Mouse (Mus musculus) liver, embryonic 14 days (tissue): ENCODE measurements around the gene Ttf1. TPM values are rescaled to one million over a fixed set of nuclear protein-coding genes. Genes with fewer than 3 reads are reported as not detected.

ENCODE experiments used
- polyA plus RNA-seq: library from polyadenylated mRNA; depleted of rRNA; stranded (reverse); fragments of >200 nt; gene quantifications from 2 replicates; pipeline ENCODE4 v1.2.3, GENCODE M21; 2012; rRNA removed

Gene Ttf1
- polyA plus RNA-seq, result 4.8 and 5.2 TPM in 2 replicates

DNA sequence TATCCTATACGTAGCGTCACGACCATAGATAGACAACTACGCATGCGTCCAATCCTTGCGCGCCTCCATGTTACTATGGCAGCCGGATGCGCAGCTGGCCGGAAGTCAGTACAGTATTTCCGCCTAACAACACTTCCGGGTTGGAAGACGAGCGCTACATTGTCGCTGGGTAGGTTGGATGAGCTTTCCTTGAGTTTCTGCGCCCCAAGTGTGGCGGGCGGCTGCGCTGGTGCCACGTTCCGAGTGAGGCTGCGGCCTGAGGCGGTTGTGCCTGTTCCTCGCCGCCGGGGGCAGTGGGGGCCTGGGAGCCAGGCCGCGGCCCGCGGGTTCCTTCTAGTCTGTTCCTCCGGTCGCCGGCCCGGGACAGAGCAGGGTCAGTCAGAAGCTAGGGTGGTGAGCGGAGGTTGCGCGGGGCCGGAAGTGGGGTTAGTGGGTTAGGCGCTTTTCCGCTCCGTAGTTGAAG, at the start of gene Ttf1:
Gene Ttf1 (plus strand): TSS at position 128 of the 463 bp plus-strand sequence.

GRCm38 (mm10) chr2:29054991-29055390, 5.1 kb upstream of the Ttf1 start, which contains the start of gene Cfap77:
Gene Cfap77, minus strand, starts transcription at chr2:29055066.

DNA sequence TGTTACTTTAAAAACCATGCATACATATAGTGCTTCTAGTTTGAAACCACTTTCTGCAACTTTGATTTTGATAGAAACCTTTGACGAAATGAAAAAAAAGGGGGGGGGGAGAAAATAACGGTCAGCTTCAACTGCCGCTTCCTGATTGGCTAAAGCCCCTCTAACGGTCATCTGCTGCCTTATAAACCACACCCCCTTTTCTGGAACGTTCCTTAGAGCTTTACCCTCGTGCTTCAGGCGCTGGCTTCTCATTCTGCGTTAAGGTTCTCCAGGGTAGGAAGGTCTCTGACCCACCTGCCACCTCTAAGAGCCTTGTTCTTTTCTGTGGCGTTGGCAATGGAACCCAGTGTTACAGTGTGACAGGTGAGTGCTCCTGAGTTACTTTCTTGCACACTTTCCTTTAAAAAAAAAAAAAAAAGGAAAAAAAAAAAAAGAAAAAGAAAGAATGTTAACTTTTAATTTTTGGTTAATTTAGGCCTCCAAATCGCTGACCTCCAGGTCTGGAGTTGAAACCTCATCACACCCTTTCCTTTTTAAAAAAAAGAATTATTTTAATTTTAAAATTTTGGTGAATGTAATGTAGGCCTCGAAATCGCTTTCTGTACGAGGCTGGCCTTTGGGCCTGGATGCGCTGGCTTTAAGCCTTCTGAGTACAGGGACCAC, 64.0 kb downstream of the Ttf1 start, which contains the start of gene Setx:
Gene Setx (plus strand): TSS at position 275 of the 663 bp plus-strand sequence.

Other genes with a start within 250 kb of the Ttf1 start
- gene Gtf3c4, start 219.9 kb upstream of the Ttf1 start, polyA plus RNA-seq, result 4.2 and 5.1 TPM in 2 replicates
- 3.1 and 3.6 TPM in 2 replicates for gene Ddx31, start 219.9 kb upstream of the Ttf1 start, polyA plus RNA-seq
- not detected in 2 replicates for gene Barhl1, start 143.6 kb upstream of the Ttf1 start, polyA plus RNA-seq
- gene Cfap77, start 5.2 kb upstream of the Ttf1 start, polyA plus RNA-seq, result 0.09 and 0.13 TPM in 2 replicates
- gene Setx, start 63.9 kb downstream of the Ttf1 start, polyA plus RNA-seq, result 3.0 and 3.1 TPM in 2 replicates
- 0.22 and 0.32 TPM in 2 replicates for gene Ntng2, start 192.7 kb downstream of the Ttf1 start, polyA plus RNA-seq